Mouse (Mus musculus) kidney, adult 9 months (tissue): ENCODE measurements around the gene Tex2.

Source experiments
- DNase-seq: peaks from one replicate; pipeline ENCODE4 v3.0.0; 2022

The Tex2 gene

GRCm38 (mm10) chr11:106617821-106618580 is 4.8 kb upstream of the Tex2 start:
- peak; percentile 22 for DNase-seq

GRCm38 (mm10) chr11:106615561-106615960 is 2.3 kb upstream of the Tex2 start:
- no peak for DNase-seq

- DNase-seq = peak; percentile 19
These were observed 1.1 kb upstream of the Tex2 start for GRCm38 (mm10) chr11:106614339-106614645.

GRCm38 (mm10) chr11:106613638-106614338 is 565 bp upstream of the Tex2 start:
- no peak for DNase-seq

GRCm38 (mm10) chr11:106612209-106612960 is 838 bp downstream of the Tex2 start:
- DNase-seq = peak; percentile 47

GRCm38 (mm10) chr11:106609731-106610130 is 3.5 kb downstream of the Tex2 start:
- no peak for DNase-seq

GRCm38 (mm10) chr11:106607316-106607715 is 5.9 kb downstream of the Tex2 start:
- DNase-seq = peak; percentile 23

GRCm38 (mm10) chr11:106606042-106606441 is 7.2 kb downstream of the Tex2 start:
- no peak for DNase-seq

- peak; percentile 23 for DNase-seq
These were observed 10.0 kb downstream of the Tex2 start for GRCm38 (mm10) chr11:106603230-106603629.

- no peak for DNase-seq
These were observed 13.1 kb downstream of the Tex2 start for GRCm38 (mm10) chr11:106600124-106600523.

GRCm38 (mm10) chr11:106599345-106599744 is 13.9 kb downstream of the Tex2 start:
- no peak for DNase-seq

GRCm38 (mm10) chr11:106598339-106598738 is 14.9 kb downstream of the Tex2 start:
- no peak for DNase-seq

GRCm38 (mm10) chr11:106597737-106598330 is 15.4 kb downstream of the Tex2 start:
- no peak for DNase-seq

GRCm38 (mm10) chr11:106591183-106591582 is 22.0 kb downstream of the Tex2 start:
- DNase-seq = no peak

GRCm38 (mm10) chr11:106590143-106590542 is 23.1 kb downstream of the Tex2 start:
- DNase-seq = no peak

- DNase-seq = no peak
These were observed 24.4 kb downstream of the Tex2 start for GRCm38 (mm10) chr11:106588781-106589180.

GRCm38 (mm10) chr11:106587786-106588519 is 25.3 kb downstream of the Tex2 start:
- no peak for DNase-seq

- DNase-seq = no peak
These were observed 29.4 kb downstream of the Tex2 start for GRCm38 (mm10) chr11:106583801-106584200.

- DNase-seq = no peak
These were observed 31.9 kb downstream of the Tex2 start for GRCm38 (mm10) chr11:106581357-106581756.

- DNase-seq = no peak
These were observed 32.8 kb downstream of the Tex2 start for GRCm38 (mm10) chr11:106580468-106580867.

- DNase-seq = no peak
These were observed 33.3 kb downstream of the Tex2 start for GRCm38 (mm10) chr11:106579957-106580356.

GRCm38 (mm10) chr11:106579146-106579545 is 34.1 kb downstream of the Tex2 start:
- DNase-seq = no peak
